Mouse (Mus musculus) neural tube, embryonic 15.5 days (tissue): Measurements from ENCODE around the gene Hs1bp3. TPM values are rescaled to one million over a fixed set of nuclear protein-coding genes. Genes with fewer than 3 reads are reported as not detected.

ENCODE experiments used
- ATAC-seq: fragments of 200-750 bp; cut with Nextera tagmentation; 2 replicates; pipeline ENCODE4 v1.8.0; 2017; ENCODE audit warnings: mild to moderate bottlenecking, moderate TSS enrichment, moderate library complexity; ENCODE audit not compliant: low FRiP score
- H3K27ac ChIP-seq: fragments of 300-500 bp; sonication (generic); replicated peaks from 2 replicates; pipeline ENCODE4 v1.5.1; 2015; ENCODE audit warnings: mild to moderate bottlenecking, inconsistent platforms
- H3K27me3 ChIP-seq: fragments of 300-500 bp; sonication (generic); replicated peaks from 2 replicates; pipeline ENCODE4 v1.6.1; 2015; ENCODE audit warnings: inconsistent platforms
- H3K36me3 ChIP-seq: fragments of 300-500 bp; sonication (generic); 2 replicates; pipeline ENCODE4 v1.6.1; 2015; ENCODE audit warnings: inconsistent platforms
- H3K4me1 ChIP-seq: fragments of 300-500 bp; sonication (generic); 2 replicates; pipeline ENCODE4 v1.6.1; 2015; ENCODE audit warnings: inconsistent platforms
- H3K4me2 ChIP-seq: fragments of 300-500 bp; sonication (generic); 2 replicates; pipeline ENCODE4 v1.6.1; 2015; ENCODE audit warnings: inconsistent platforms, mild to moderate bottlenecking, moderate library complexity
- H3K4me3 ChIP-seq: fragments of 300-500 bp; sonication (generic); replicated peaks from 2 replicates; pipeline ENCODE4 v1.5.1; 2015; ENCODE audit warnings: mild to moderate bottlenecking, inconsistent platforms
- H3K9ac ChIP-seq: fragments of 300-500 bp; sonication (generic); replicated peaks from 2 replicates; pipeline ENCODE4 v1.6.1; 2015; ENCODE audit warnings: mild to moderate bottlenecking, inconsistent platforms
- H3K9me3 ChIP-seq: fragments of 300-500 bp; sonication (generic); replicated peaks from 2 replicates; pipeline ENCODE4 v1.6.1; 2016; ENCODE audit warnings: inconsistent platforms
- WGBS: fragments of 180-500 bp; shearing (Covaris S2); methylation state at CpG from one replicate; pipeline ENCODE4 v1.1.7; 2015; ENCODE audit warnings: mixed read lengths; 5-methylcytosine and 5-hydroxymethylcytosine counted together
- polyA plus RNA-seq: library from polyadenylated mRNA; unstranded; fragments of >200 nt; fragmentation: Nextera tagmentation; extraction: Ambion mirVana; gene quantifications from 2 replicates; pipeline ENCODE4 v1.2.1, GENCODE M21; 2015

Gene Hs1bp3
- polyA plus RNA-seq, 1 experiment from 2014 or later: 8.0 TPM

DNA sequence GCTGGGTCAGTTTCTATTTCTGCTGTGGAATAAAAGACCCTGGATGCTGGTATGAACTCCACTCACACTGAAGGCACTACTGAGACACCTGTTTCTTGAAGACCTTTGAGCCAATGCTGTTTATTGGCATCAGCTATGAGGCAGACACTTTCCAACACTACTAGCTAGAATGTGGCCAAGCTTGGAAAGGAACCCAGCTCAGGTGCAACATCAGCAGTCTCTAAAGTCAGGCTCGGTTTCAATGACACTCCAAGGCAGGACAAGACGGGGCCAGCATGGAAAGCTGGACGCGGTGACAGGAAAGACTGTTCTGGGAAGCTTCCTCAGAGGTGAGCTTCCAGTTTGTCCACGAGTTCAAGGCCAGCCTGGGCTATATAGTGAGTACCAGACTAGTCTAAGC, 80.0 kb downstream of the Hs1bp3 start:
- H3K9ac ChIP-seq: no peak overlapping the region
- WGBS: 83% methylated on average over 5 of the region's 5 CpGs
- H3K4me2 ChIP-seq: no peak overlapping the region
- no peak for ATAC-seq
- peaks cover 6% of the 10 kb centered on the region for H3K4me1 ChIP-seq
- no peak overlapping the region for H3K27ac ChIP-seq
- no peaks in the 10 kb centered on the region for H3K27me3 ChIP-seq
- no peak overlapping the region for H3K4me3 ChIP-seq
- H3K9me3 ChIP-seq: no peaks in the 10 kb centered on the region
- no peaks in the 10 kb centered on the region for H3K36me3 ChIP-seq

Other genes with a start within 250 kb of the Hs1bp3 start
- gene Ldah, start 105.3 kb upstream of the Hs1bp3 start, polyA plus RNA-seq: 66.6 and 70.1 TPM in 2 replicates
- 0.14 TPM in 1 of 2 replicates, not detected in the other for gene Gdf7, start 11.5 kb upstream of the Hs1bp3 start, polyA plus RNA-seq
- gene Rhob, start 186.6 kb downstream of the Hs1bp3 start, polyA plus RNA-seq: 77.0 and 91.1 TPM in 2 replicates